Mouse (Mus musculus) urinary bladder, adult 2 months (tissue): ENCODE data around the gene Miip. TPM values are rescaled to one million over a fixed set of nuclear protein-coding genes. Genes with fewer than 3 reads are reported as not detected.

Experiments used
- polyA plus RNA-seq: library from polyadenylated mRNA; depleted of rRNA; stranded (reverse); fragments of >200 nt; gene quantifications from 2 replicates; pipeline ENCODE4 v1.2.3, GENCODE M21; 2012; rRNA removed

Gene Miip
- polyA plus RNA-seq, 1 experiment = 57.4 TPM

Other genes starting within 250 kb of the Miip start
- 2.2 and 2.7 TPM in 2 replicates for gene Zfp979, start 226.3 kb downstream of the Miip start, polyA plus RNA-seq
- gene Zfp534, start 166.3 kb downstream of the Miip start, polyA plus RNA-seq = not detected in 2 replicates
- gene Zfp984, start 59.0 kb downstream of the Miip start, polyA plus RNA-seq = 8.7 and 9.8 TPM in 2 replicates
- 5.5 and 6.2 TPM in 2 replicates for gene Zfp933, start 20.4 kb downstream of the Miip start, polyA plus RNA-seq
- 6.8 and 7.6 TPM in 2 replicates for gene Fv1, start 163 bp upstream of the Miip start, polyA plus RNA-seq
- gene Mfn2, start 35.9 kb upstream of the Miip start, polyA plus RNA-seq = 49.7 and 68.9 TPM in 2 replicates
- 42.5 and 50.1 TPM in 2 replicates for gene Plod1, start 68.0 kb upstream of the Miip start, polyA plus RNA-seq
- 47.0 and 48.2 TPM in 2 replicates for gene 2510039O18Rik, start 72.1 kb upstream of the Miip start, polyA plus RNA-seq
- gene Nppb, start 117.0 kb upstream of the Miip start, polyA plus RNA-seq = 0.09 TPM in 1 of 2 replicates, not detected in the other
- 0.19 and 0.41 TPM in 2 replicates for gene Nppa, start 131.9 kb upstream of the Miip start, polyA plus RNA-seq
- 8.5 and 9.6 TPM in 2 replicates for gene Clcn6, start 170.0 kb upstream of the Miip start, polyA plus RNA-seq
- gene Mthfr, start 170.3 kb upstream of the Miip start, polyA plus RNA-seq = 24.7 and 29.1 TPM in 2 replicates
- 20.4 and 25.4 TPM in 2 replicates for gene Agtrap, start 219.2 kb upstream of the Miip start, polyA plus RNA-seq